Mouse (Mus musculus) C2C12 (cell line): ENCODE measurements at regions not wholly inside any gene's neighbourhood (a gene's known extent, or its start where the extent isn't known, plus 50 kb on each side); places are given as distances from the start of the nearest gene placed in this dataset.
"Not testable (repeated sequence)": the region's sequence is repeated elsewhere in the genome, so short reads cannot be mapped to it uniquely, and the experiment has no call there.

Source experiments
- H3K27me3 ChIP-seq: one replicate; pipeline ENCODE4 v1.6.1; 2011; ENCODE audit not compliant: control insufficient read depth, insufficient read depth, insufficient read length
- H3K36me3 ChIP-seq: one replicate; pipeline ENCODE4 v1.6.1; 2011; ENCODE audit not compliant: control insufficient read depth, insufficient read depth
- H3K4me3 ChIP-seq: one replicate; pipeline ENCODE4 v1.5.1; 2011; ENCODE audit warnings: mild to moderate bottlenecking, control low read depth; ENCODE audit not compliant: poor library complexity, insufficient read depth, severe bottlenecking
- H3K79me2 ChIP-seq: one replicate; pipeline ENCODE4 v1.6.1; 2011; ENCODE audit not compliant: control insufficient read depth, insufficient read depth
- H3K79me3 ChIP-seq: one replicate; pipeline ENCODE4 v1.6.1; 2011; ENCODE audit warnings: low read depth, control low read depth
- H3ac ChIP-seq: one replicate; pipeline ENCODE3; 2011; ENCODE audit warnings: low read depth; ENCODE audit not compliant: control insufficient read depth, insufficient read length
- CEBPB ChIP-seq: IDR thresholded peaks from one replicate; pipeline ENCODE4 v1.6.1; 2011; ENCODE audit warnings: low read depth, mild to moderate bottlenecking, control low read depth, moderate library complexity
- CTCF ChIP-seq: IDR thresholded peaks from one replicate; pipeline ENCODE4 v1.5.1; 2011; ENCODE audit not compliant: control insufficient read depth, insufficient read depth, insufficient read length
- FOSL1 ChIP-seq: IDR thresholded peaks from one replicate; pipeline ENCODE4 v1.8.0; 2011; ENCODE audit warnings: mild to moderate bottlenecking, low read length; ENCODE audit not compliant: poor library complexity, insufficient read depth, severe bottlenecking
- MAX ChIP-seq: IDR thresholded peaks from one replicate; pipeline ENCODE4 v1.6.1; 2011; ENCODE audit warnings: mild to moderate bottlenecking, control low read depth
- MYOD1 ChIP-seq: IDR thresholded peaks from one replicate; pipeline ENCODE4 v1.6.1; 2011; ENCODE audit warnings: low read depth; ENCODE audit not compliant: control insufficient read depth, insufficient read length
- MYOG ChIP-seq: IDR thresholded peaks from one replicate; pipeline ENCODE4 v1.6.1; 2011; ENCODE audit not compliant: control insufficient read depth, insufficient read length; ENCODE audit errors: extremely low read depth
- USF1 ChIP-seq: IDR thresholded peaks from one replicate; pipeline ENCODE4 v1.6.1; 2011; ENCODE audit warnings: low read depth, mild to moderate bottlenecking, control low read depth, moderate library complexity

DNA sequence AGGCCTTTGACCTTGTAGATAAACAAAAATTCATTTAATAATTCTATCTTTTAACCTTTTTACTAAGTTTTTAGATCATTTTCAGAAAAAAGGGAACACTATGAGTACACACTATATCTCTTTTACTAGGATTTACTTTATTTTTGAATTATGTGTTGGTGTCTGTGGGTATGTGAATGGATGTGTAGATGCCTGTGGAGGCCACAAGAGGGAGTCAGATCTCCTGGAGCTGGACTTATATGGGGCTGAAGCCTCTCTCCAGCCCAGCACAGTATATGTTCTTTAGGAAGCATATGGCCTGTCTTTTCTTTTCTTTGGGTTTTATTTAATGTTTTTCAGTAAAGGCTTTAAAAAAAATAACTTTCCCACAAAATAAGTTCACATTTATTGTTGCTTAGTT is 162.0 kb downstream of the Kif26a start:
- peaks cover 14% of the 10 kb centered on the region for H3K27me3 ChIP-seq
- H3K79me3 ChIP-seq: no peaks in the 10 kb centered on the region
- no peak for TF ChIP-seq FOSL1
- TF ChIP-seq MAX: no peak
- no peak for TF ChIP-seq CEBPB
- no peak for TF ChIP-seq MYOG
- no peak for TF ChIP-seq USF1
- H3K36me3 ChIP-seq: no peaks in the 10 kb centered on the region
- no peak overlapping the region for H3ac ChIP-seq
- H3K4me3 ChIP-seq: no peak overlapping the region
- H3K79me2 ChIP-seq: no peaks in the 10 kb centered on the region

DNA sequence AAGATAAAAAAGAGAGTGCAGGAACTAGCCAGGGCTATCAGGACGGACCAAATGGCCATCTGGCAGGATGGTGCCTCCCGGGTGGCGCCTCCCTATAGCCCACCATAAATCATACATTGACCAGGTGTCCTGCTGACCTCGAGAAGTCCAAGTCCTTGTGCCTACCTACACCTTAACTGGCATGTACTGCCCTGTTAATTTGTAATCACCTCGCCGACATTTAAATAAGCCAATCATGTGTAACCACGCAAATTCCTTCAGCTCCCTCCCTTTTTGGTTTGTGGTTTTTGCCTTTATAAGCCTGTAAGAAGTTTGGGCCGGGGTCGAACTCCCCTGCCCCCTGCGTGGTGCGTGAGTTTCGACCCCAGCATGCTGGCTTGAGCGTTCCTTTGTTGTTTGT is 163.1 kb downstream of the Kif26a start:
- H3ac ChIP-seq, H3K79me2 ChIP-seq, H3K36me3 ChIP-seq, H3K79me3 ChIP-seq, H3K27me3 ChIP-seq, H3K4me3 ChIP-seq: not testable (repeated sequence)

DNA sequence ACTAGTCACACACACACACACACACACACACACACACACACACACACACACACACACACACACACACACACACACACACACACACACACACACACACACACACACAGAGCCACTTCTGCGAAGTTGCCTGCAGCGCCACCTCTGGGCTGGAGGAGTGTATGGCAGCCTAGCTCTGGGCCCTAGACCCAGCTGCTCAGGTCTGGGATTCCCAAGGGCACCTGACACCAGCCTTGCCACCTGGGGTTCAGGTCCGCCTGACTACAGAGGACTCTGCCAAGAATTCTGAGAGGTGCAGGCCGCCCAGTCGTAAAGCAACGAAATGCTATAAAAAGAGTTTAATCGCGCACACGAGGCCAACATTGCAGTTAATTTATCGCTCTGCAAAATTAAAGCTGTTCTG is 163.8 kb downstream of the Kif26a start:
- H3K79me2 ChIP-seq: no peaks in the 10 kb centered on the region
- no peak overlapping the region for H3K4me3 ChIP-seq
- H3K27me3 ChIP-seq: peaks cover 3% of the 10 kb centered on the region
- H3ac ChIP-seq: no peak overlapping the region
- no peaks in the 10 kb centered on the region for H3K36me3 ChIP-seq
- no peaks in the 10 kb centered on the region for H3K79me3 ChIP-seq
- no peak for TF ChIP-seq MYOG

DNA sequence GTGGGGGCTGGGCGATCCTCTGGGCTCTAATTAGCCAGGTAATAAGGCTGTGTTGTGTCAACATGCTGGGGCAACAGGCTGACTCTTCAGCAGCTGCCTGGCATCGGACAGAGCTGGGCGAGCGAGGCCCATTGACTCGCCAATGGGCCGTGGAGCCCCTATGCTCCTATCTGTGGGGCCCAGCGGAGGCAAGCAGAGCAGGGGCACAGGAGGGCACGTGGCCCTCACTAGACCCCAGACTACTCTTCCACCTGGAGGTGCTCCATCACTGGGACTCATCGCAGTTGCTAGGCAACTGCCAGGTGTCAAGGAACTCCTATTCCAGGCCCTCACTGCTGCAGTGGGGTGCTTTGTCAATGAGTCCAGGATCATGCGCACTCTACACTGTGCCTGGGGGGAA is 164.7 kb downstream of the Kif26a start:
- no peaks in the 10 kb centered on the region for H3K36me3 ChIP-seq
- H3K4me3 ChIP-seq: no peak overlapping the region
- TF ChIP-seq USF1 (no peak), MAX (no peak), FOSL1 (no peak), CEBPB (no peak), MYOD1 (no peak), MYOG (no peak), CTCF (no peak)
- H3K79me3 ChIP-seq: no peaks in the 10 kb centered on the region
- H3ac ChIP-seq: no peak overlapping the region
- H3K27me3 ChIP-seq: peaks cover 8% of the 10 kb centered on the region
- no peaks in the 10 kb centered on the region for H3K79me2 ChIP-seq

DNA sequence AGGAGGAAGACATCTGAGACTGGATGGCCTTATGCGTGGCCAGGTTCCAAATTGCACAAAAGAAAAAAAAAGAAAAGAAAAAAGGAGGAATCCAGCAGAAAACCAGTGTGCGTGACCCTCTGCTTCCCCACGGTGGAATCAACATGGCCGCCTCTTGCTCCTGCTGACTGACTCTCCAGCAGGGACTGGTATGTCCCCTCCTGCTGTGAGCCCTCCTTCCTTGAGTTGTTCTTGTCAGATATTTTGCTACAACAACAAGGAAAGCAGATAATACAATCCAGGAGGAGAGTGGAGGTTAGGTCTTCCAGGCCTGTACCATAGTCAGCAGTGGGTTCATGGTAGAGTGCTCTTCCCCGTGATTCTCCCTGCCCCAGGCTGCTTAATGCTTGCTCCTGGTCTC is 168.8 kb downstream of the Kif26a start:
- peaks cover 32% of the 10 kb centered on the region for H3K27me3 ChIP-seq
- no peak overlapping the region for H3K4me3 ChIP-seq
- no peaks in the 10 kb centered on the region for H3K79me2 ChIP-seq
- H3K79me3 ChIP-seq: no peaks in the 10 kb centered on the region
- TF ChIP-seq CTCF: no peak
- no peak for TF ChIP-seq USF1
- no peak for TF ChIP-seq MYOD1
- TF ChIP-seq FOSL1: no peak
- no peak for TF ChIP-seq MAX
- TF ChIP-seq CEBPB: no peak
- no peak for TF ChIP-seq MYOG
- no peak overlapping the region for H3ac ChIP-seq
- H3K36me3 ChIP-seq: no peaks in the 10 kb centered on the region

DNA sequence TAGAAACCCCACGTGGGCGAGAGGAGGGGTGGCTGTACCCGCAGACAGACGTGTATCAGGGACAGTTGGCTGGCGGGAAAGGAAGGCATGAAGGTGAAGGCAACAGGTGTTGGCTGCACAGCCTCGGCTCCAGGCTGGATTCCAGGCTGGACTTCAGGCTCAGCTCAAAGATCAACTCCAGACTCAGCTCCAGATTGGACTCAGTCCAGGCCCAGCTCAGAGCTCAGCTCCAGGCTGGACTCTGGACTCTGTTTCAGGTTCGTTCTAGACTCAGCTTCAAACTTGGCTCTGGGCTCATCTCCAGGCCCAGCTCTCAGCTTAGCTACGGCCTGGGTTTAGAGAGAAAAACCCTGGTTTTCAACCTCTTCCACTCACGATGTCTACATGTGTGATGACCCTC is 171.2 kb downstream of the Kif26a start:
- no peaks in the 10 kb centered on the region for H3K36me3 ChIP-seq
- TF ChIP-seq MAX (no peak), MYOG (no peak), MYOD1 (no peak), CEBPB (no peak), FOSL1 (no peak), USF1 (no peak), CTCF (no peak)
- H3K79me2 ChIP-seq: no peaks in the 10 kb centered on the region
- H3K4me3 ChIP-seq: no peak overlapping the region
- H3ac ChIP-seq: no peak overlapping the region
- H3K79me3 ChIP-seq: no peaks in the 10 kb centered on the region
- peaks cover 38% of the 10 kb centered on the region for H3K27me3 ChIP-seq

DNA sequence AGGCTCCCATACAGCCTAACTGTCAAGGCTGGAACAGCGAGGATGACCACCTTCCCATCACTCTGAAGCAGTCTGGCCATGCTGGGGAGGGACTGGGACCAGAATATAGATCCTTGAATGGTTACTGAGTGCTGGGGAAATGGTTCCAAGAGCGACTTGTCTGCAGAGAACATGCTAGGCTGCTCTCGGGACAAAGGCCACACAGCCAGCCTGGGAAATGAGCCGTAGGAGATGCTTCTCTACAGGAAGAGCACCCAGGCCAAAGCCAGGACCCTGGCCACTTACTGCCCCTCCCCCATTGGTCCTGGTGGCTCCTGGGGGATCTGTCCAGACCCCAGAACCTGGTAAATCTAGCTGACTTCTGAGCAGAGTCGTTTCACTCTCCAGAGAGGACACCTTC is 170.8 kb upstream of the A530016L24Rik start:
- TF ChIP-seq FOSL1 (no peak), MYOG (no peak), USF1 (no peak), MAX (no peak), MYOD1 (no peak), CTCF (no peak), CEBPB (no peak)
- H3K27me3 ChIP-seq: peaks cover 43% of the 10 kb centered on the region
- H3K36me3 ChIP-seq: no peaks in the 10 kb centered on the region
- no peak overlapping the region for H3ac ChIP-seq
- H3K4me3 ChIP-seq: no peak overlapping the region
- H3K79me3 ChIP-seq: no peaks in the 10 kb centered on the region
- no peaks in the 10 kb centered on the region for H3K79me2 ChIP-seq
